ENCODE assay signal across 9 mouse cellular contexts in the genomic region with DNA sequence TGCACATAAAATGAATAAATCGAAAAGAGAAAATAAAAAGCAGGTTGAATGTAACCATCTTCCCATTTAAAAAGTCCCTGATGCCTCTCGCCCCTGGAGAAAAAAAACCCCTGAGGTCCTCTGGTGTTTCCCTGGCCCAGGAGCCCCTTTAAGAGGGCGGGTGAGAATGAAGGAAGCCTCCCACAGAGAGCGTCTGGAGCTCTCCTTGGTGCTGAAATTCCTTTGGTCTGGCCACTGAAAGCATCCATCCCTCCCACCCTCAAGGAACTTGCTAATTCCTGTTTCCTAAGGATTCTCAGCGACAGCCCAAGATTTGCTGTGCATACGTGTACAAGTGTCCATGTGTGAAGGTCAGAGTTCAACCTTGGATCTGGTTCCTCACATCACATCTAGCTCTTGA. TPM values are rescaled to one million over a fixed set of nuclear protein-coding genes. Genes with fewer than 3 reads are reported as not detected.
DNase-seq lines count a peak whose midpoint lies in the region; ATAC-seq and TF ChIP-seq lines count a peak whose summit lies in the region.
"Had no signal": no experiment of that assay in that cellular context is flagged by ENCODE, and none has a peak within 500 bp of the region (broad histone marks: within the 10 kb centered on the region; RNA-seq: fewer than 3 reads in every experiment).

No protein-coding gene starts in this region.

- H3K9me3 ChIP-seq in hindbrain, embryonic 10.5 days, result no peaks in the 10 kb centered on the region
- no peaks in the 10 kb centered on the region for H3K9me3 ChIP-seq in hindbrain, embryonic 16.5 days (ENCODE audit: control insufficient read depth, low read length)
- no peaks in the 10 kb centered on the region for H3K9me3 ChIP-seq in lung, embryonic 14.5 days (ENCODE audit: low read depth, low read length)
- H3K9me3 ChIP-seq: limb, embryonic 13.5 days had no signal

- intact Hi-C loops in heart, postnatal 10 days (cut with DNase I), result loop anchor here (2.0 to 5.0 kb wide), 2 partner anchors 59 to 68 kb away; partner anchors contain the start of gene Amh

- H3K9ac ChIP-seq in hindbrain, embryonic 16.5 days (ENCODE audit: low read depth, low read length), result no peak overlapping the region
- no peak overlapping the region for H3K9ac ChIP-seq in lung, embryonic 14.5 days
- H3K9ac ChIP-seq: limb, embryonic 13.5 days had no signal

- H3K4me2 ChIP-seq in hindbrain, embryonic 16.5 days (ENCODE audit: low read length), result no peak overlapping the region
- no peak overlapping the region for H3K4me2 ChIP-seq in lung, embryonic 14.5 days
- H3K4me2 ChIP-seq: limb, embryonic 13.5 days had no signal

- H3K27ac ChIP-seq in hindbrain, embryonic 10.5 days, result no peak overlapping the region
- H3K27ac ChIP-seq in hindbrain, embryonic 16.5 days (ENCODE audit: low read depth, low read length), result no peak overlapping the region
- H3K27ac ChIP-seq in lung, embryonic 14.5 days (ENCODE audit: low read depth), result no peak overlapping the region
- H3K27ac ChIP-seq: limb, embryonic 13.5 days had no signal

- H3K36me3 ChIP-seq in hindbrain, embryonic 10.5 days, result no peaks in the 10 kb centered on the region
- no peaks in the 10 kb centered on the region for H3K36me3 ChIP-seq in hindbrain, embryonic 16.5 days (ENCODE audit: control insufficient read depth, insufficient read depth, low read length)
- H3K36me3 ChIP-seq in lung, embryonic 14.5 days (ENCODE audit: insufficient read depth), result no peaks in the 10 kb centered on the region
- H3K36me3 ChIP-seq: limb, embryonic 13.5 days had no signal

- H3K27me3 ChIP-seq in hindbrain, embryonic 10.5 days (ENCODE audit: insufficient read depth, poor library complexity, severe bottlenecking), result no peaks in the 10 kb centered on the region
- H3K27me3 ChIP-seq in hindbrain, embryonic 16.5 days (replicated peaks; ENCODE audit: control insufficient read depth, insufficient read depth, low read length), result no peaks in the 10 kb centered on the region
- H3K27me3 ChIP-seq in lung, embryonic 14.5 days (ENCODE audit: insufficient read depth, low read length), result no peaks in the 10 kb centered on the region
- H3K27me3 ChIP-seq: limb, embryonic 13.5 days had no signal

- 7% methylated on average over 6 of the region's 6 CpGs for WGBS in hindbrain, embryonic 10.5 days
- 18% methylated on average over 6 of the region's 6 CpGs for WGBS in hindbrain, embryonic 16.5 days
- 4% methylated on average over 6 of the region's 6 CpGs for WGBS in lung, embryonic 14.5 days

- no peak for TF ChIP-seq CTCF in lung, embryonic 14.5 days (IDR thresholded peaks at IDR 0.05; ENCODE audit: low read depth)

- ATAC-seq in hindbrain, embryonic 16.5 days, result no peak
- ATAC-seq in lung, embryonic 14.5 days (ENCODE audit: insufficient read depth), result no peak
- ATAC-seq in frontal cortex, adult (ENCODE audit: low TSS enrichment), result no peak

- peak; percentile 58 for DNase-seq in hindbrain, embryonic 10.5 days (ENCODE audit: low spot score)
- DNase-seq in NIH3T3 (ENCODE audit: low read depth), result peak; percentile 94
- DNase-seq in heart, postnatal 10 days, result peak; percentile 77 to 89
- DNase-seq in lung, embryonic 14.5 days, result peak; percentile 96
- peak; percentile 62 for DNase-seq in thymus, postnatal 14 days
- DNase-seq in layer of hippocampus, adult 8-10 months (ENCODE audit: low spot score in 2 of 2), result no peak

- H3K4me3 ChIP-seq in hindbrain, embryonic 10.5 days, result no peak overlapping the region
- no peak overlapping the region for H3K4me3 ChIP-seq in hindbrain, embryonic 16.5 days (ENCODE audit: low read length)
- no peak overlapping the region for H3K4me3 ChIP-seq in lung, embryonic 14.5 days (ENCODE audit: low read depth, low read length)
- H3K4me3 ChIP-seq: limb, embryonic 13.5 days had no signal

- peaks cover 21% of the 10 kb centered on the region for H3K4me1 ChIP-seq in hindbrain, embryonic 10.5 days (replicated peaks)
- H3K4me1 ChIP-seq in hindbrain, embryonic 16.5 days (ENCODE audit: control insufficient read depth, insufficient read depth, low read depth, low read length), result peaks cover 4% of the 10 kb centered on the region
- peaks cover 3% of the 10 kb centered on the region; the same call in 1 of the 2 replicates for H3K4me1 ChIP-seq in lung, embryonic 14.5 days (ENCODE audit: insufficient read depth)

RNA-seq across cellular contexts. Expression of gene Dot1l, which starts 6.4 kb away (rescaled TPM):
- polyA plus RNA-seq in hindbrain, embryonic 10.5 days (2016; fragmentation: Nextera tagmentation; extraction: Ambion mirVana), result 20.3 and 22.8 TPM in 2 replicates
- polyA plus RNA-seq in hindbrain, embryonic 16.5 days (2015; fragmentation: Nextera tagmentation; extraction: Ambion mirVana), result 13.2 and 16.9 TPM in 2 replicates
- 10 to 100 TPM; 66.3 to 67.6 TPM for total RNA-seq in heart, postnatal 10 days (2021)
- polyA plus RNA-seq in lung, embryonic 14.5 days (2014; fragmentation: Nextera tagmentation; extraction: Ambion mirVana), result 26.9 and 29.1 TPM in 2 replicates
- 10 to 100 TPM; 43.7 to 56.4 (median 51.3) TPM for total RNA-seq in layer of hippocampus, adult 8-10 months (2022)

RNA-seq across cellular contexts. Expression of gene Ap3d1, which starts 6.5 kb away (rescaled TPM):
- polyA plus RNA-seq in hindbrain, embryonic 10.5 days (2016; fragmentation: Nextera tagmentation; extraction: Ambion mirVana), result 59.9 and 65.8 TPM in 2 replicates
- polyA plus RNA-seq in hindbrain, embryonic 16.5 days (2015; fragmentation: Nextera tagmentation; extraction: Ambion mirVana), result 102 and 105 TPM in 2 replicates
- 10 to 100 TPM; 47.6 to 52.5 TPM for total RNA-seq in heart, postnatal 10 days (2021)
- polyA plus RNA-seq in lung, embryonic 14.5 days (2014; fragmentation: Nextera tagmentation; extraction: Ambion mirVana), result 62.0 and 69.6 TPM in 2 replicates
- 100 to 1,000 TPM; 136 to 163 (median 147) TPM for total RNA-seq in layer of hippocampus, adult 8-10 months (2022)

RNA-seq across cellular contexts. Expression of gene Izumo4, which starts 46.6 kb away (rescaled TPM):
- polyA plus RNA-seq in hindbrain, embryonic 10.5 days (2016; fragmentation: Nextera tagmentation; extraction: Ambion mirVana), result 13.7 and 18.7 TPM in 2 replicates
- 43.7 and 50.4 TPM in 2 replicates for polyA plus RNA-seq in hindbrain, embryonic 16.5 days (2015; fragmentation: Nextera tagmentation; extraction: Ambion mirVana)
- 1 to 10 TPM; 2.9 to 4.1 TPM for total RNA-seq in heart, postnatal 10 days (2021)
- polyA plus RNA-seq in lung, embryonic 14.5 days (2014; fragmentation: Nextera tagmentation; extraction: Ambion mirVana), result 6.7 and 7.3 TPM in 2 replicates
- 10 to 100 TPM; 56.6 to 73.2 (median 69.8) TPM for total RNA-seq in layer of hippocampus, adult 8-10 months (2022)

RNA-seq across cellular contexts. Expression of gene Mob3a, which starts 46.8 kb away (rescaled TPM):
- polyA plus RNA-seq in hindbrain, embryonic 10.5 days (2016; fragmentation: Nextera tagmentation; extraction: Ambion mirVana), result 68.8 and 77.2 TPM in 2 replicates
- polyA plus RNA-seq in hindbrain, embryonic 16.5 days (2015; fragmentation: Nextera tagmentation; extraction: Ambion mirVana), result 56.9 and 59.5 TPM in 2 replicates
- 10 to 100 TPM; 10.1 to 11.3 TPM for total RNA-seq in heart, postnatal 10 days (2021)
- 35.1 and 40.3 TPM in 2 replicates for polyA plus RNA-seq in lung, embryonic 14.5 days (2014; fragmentation: Nextera tagmentation; extraction: Ambion mirVana)
- 10 to 100 TPM; 13.8 to 18.0 (median 15.0) TPM for total RNA-seq in layer of hippocampus, adult 8-10 months (2022)

RNA-seq across cellular contexts. Expression of gene Sf3a2, which starts 49.4 kb away (rescaled TPM):
- 109 and 119 TPM in 2 replicates for polyA plus RNA-seq in hindbrain, embryonic 10.5 days (2016; fragmentation: Nextera tagmentation; extraction: Ambion mirVana)
- polyA plus RNA-seq in hindbrain, embryonic 16.5 days (2015; fragmentation: Nextera tagmentation; extraction: Ambion mirVana), result 44.7 and 59.9 TPM in 2 replicates
- 10 to 100 TPM; 36.8 to 41.4 TPM for total RNA-seq in heart, postnatal 10 days (2021)
- 97.2 and 98.4 TPM in 2 replicates for polyA plus RNA-seq in lung, embryonic 14.5 days (2014; fragmentation: Nextera tagmentation; extraction: Ambion mirVana)
- total RNA-seq in layer of hippocampus, adult 8-10 months (2022), result 10 to 100 TPM; 43.3 to 60.0 (median 50.2) TPM

Comparison
In these comparisons a context has a peak if more than half of its experiments do, and no peak if none do; other contexts are left out.
1. DNase-seq: peak in hindbrain, embryonic 10.5 days (single experiment), NIH3T3 (single experiment), heart, postnatal 10 days (2 of 2), lung, embryonic 14.5 days (single experiment) and thymus, postnatal 14 days (single experiment); none in layer of hippocampus, adult 8-10 months (0 of 2).